Mouse (Mus musculus): Measurements from ENCODE around the gene Hist1h3e.

- no peak for TF ChIP-seq CTCF (conservative IDR thresholded peaks at IDR 0.05; ENCODE audit: insufficient read depth, insufficient read length, low read depth, low read length)
- TF ChIP-seq POLR2A (IDR thresholded peaks at IDR 0.05; ENCODE audit: low read depth, low read length), result no peak
Observed at GRCm38 (mm10) chr13:23556906-23557305, 5.3 kb downstream of the Hist1h3e start.

Measured in kidney, adult 2 months (tissue).